Mouse (Mus musculus) lung, embryonic 15.5 days (tissue): ENCODE results near the gene Ankmy1. TPM values are rescaled to one million over a fixed set of nuclear protein-coding genes. Genes with fewer than 3 reads are reported as not detected.

Experiments
- ATAC-seq: fragments of 200-750 bp; cut with Nextera tagmentation; 2 replicates; pipeline ENCODE4 v1.8.0; 2017; ENCODE audit warnings: moderate number of reproducible peaks, borderline replicate concordance; ENCODE audit not compliant: low FRiP score, low TSS enrichment; ENCODE audit errors: extremely low read depth
- H3K27ac ChIP-seq: fragments of 300-500 bp; sonication (generic); 2 replicates; pipeline ENCODE4 v1.5.1; 2015; ENCODE audit warnings: moderate library complexity, mild to moderate bottlenecking, inconsistent platforms
- H3K27me3 ChIP-seq: fragments of 300-500 bp; sonication (generic); 2 replicates; pipeline ENCODE4 v1.6.1; 2015; ENCODE audit warnings: inconsistent platforms
- H3K36me3 ChIP-seq: fragments of 300-500 bp; sonication (generic); 2 replicates; pipeline ENCODE4 v1.6.1; 2015; ENCODE audit warnings: inconsistent platforms
- H3K4me1 ChIP-seq: fragments of 300-500 bp; sonication (generic); 2 replicates; pipeline ENCODE4 v1.6.1; 2015; ENCODE audit warnings: inconsistent platforms
- H3K4me2 ChIP-seq: fragments of 300-500 bp; sonication (generic); 2 replicates; pipeline ENCODE4 v1.6.1; 2015; ENCODE audit warnings: inconsistent platforms, mild to moderate bottlenecking, moderate library complexity
- H3K4me3 ChIP-seq: fragments of 300-500 bp; sonication (generic); 2 replicates; pipeline ENCODE4 v1.5.1; 2015; ENCODE audit warnings: mild to moderate bottlenecking, inconsistent platforms
- H3K9ac ChIP-seq: fragments of 300-500 bp; sonication (generic); 2 replicates; pipeline ENCODE4 v1.6.1; 2015; ENCODE audit warnings: inconsistent platforms
- H3K9me3 ChIP-seq: fragments of 300-500 bp; sonication (generic); 2 replicates; pipeline ENCODE4 v1.6.1; 2016; ENCODE audit warnings: inconsistent platforms
- WGBS: fragments of 180-500 bp; shearing (Covaris S2); methylation state at CpG from one replicate; pipeline ENCODE4 v1.1.7; 2015; 5-methylcytosine and 5-hydroxymethylcytosine counted together
- polyA plus RNA-seq: library from polyadenylated mRNA; unstranded; fragments of >200 nt; fragmentation: Nextera tagmentation; extraction: Ambion mirVana; gene quantifications from 2 replicates; pipeline ENCODE4 v1.2.1, GENCODE M21; 2015

The Ankmy1 gene
- 0.27 and 0.43 TPM in 2 replicates for polyA plus RNA-seq

DNA sequence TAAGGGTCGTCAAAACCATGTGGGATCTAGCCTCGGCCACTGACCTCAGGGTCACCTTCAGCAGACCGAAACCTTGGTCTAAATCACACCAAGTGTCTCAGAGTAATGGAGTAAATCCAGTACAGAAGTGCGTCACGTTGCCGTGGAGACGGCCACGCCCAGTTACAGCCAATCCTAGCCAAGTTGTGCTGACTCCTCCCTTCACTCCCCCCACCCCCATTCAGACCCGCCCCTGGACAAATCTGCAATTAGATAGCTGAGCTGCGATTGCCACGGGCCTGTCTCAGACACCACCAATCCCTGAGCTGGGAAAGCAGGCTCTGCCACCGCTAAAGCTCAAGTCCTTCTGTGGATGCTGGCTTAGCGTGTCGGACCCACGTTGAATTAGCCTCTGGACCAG, at the start of gene Ankmy1:
Gene Ankmy1 (minus strand): TSS at position 121 of the 400 bp plus-strand sequence.
- H3K4me3 ChIP-seq: peak within 1 kb of the TSS; percentile 21
- no peak within 1 kb of the TSS for H3K9ac ChIP-seq
- no peaks in the 10 kb centered on the region for H3K36me3 ChIP-seq
- no peak within 1 kb of the TSS for H3K27ac ChIP-seq
- WGBS: under 1% methylated on average over 15 of the region's 15 CpGs
- H3K4me1 ChIP-seq: peaks cover 18% of the 10 kb centered on the region
- peak within 1 kb of the TSS; percentile 53 for H3K4me2 ChIP-seq
- H3K9me3 ChIP-seq: no peaks in the 10 kb centered on the region
- peaks cover 25% of the 10 kb centered on the region for H3K27me3 ChIP-seq
- peak; percentile 49; the same call in 1 of the 2 replicates for ATAC-seq

DNA sequence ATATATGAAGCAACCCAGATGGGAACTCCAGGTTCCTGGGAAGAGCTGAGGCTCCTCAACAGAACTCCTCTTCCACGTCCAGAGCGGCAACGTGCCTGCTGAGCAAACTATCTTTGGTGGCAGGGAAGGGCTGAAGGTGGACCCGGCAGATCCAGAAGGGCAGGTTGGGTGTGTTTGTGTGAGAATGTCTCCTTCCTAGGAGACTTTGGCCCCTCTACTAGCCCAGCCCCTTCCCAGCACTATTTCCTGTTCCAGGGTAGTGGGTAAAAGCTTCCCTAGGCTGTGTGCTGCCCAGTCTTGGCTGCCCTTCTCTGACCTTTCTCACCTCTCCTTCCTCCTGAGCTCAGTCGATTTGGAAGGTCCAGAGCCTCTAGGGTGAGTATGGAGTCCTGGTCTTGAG, 47.9 kb upstream of the Ankmy1 start, which contains the start of gene Gpr35:
Gene Gpr35 (plus strand): TSS at position 259 of the 400 bp plus-strand sequence.
- Histone ChIP-seq H3K27me3 (no peaks in the 10 kb centered on the region), H3K4me3 (no peak within 1 kb of the TSS), H3K4me1 (no peaks in the 10 kb centered on the region), H3K4me2 (no peak within 1 kb of the TSS), H3K9me3 (no peaks in the 10 kb centered on the region), H3K27ac (no peak within 1 kb of the TSS), H3K36me3 (peaks cover 4% of the 10 kb centered on the region; the same call in 1 of the 2 replicates), H3K9ac (no peak within 1 kb of the TSS)
- ATAC-seq: no peak
- 60% methylated on average over 5 of the region's 5 CpGs for WGBS

DNA sequence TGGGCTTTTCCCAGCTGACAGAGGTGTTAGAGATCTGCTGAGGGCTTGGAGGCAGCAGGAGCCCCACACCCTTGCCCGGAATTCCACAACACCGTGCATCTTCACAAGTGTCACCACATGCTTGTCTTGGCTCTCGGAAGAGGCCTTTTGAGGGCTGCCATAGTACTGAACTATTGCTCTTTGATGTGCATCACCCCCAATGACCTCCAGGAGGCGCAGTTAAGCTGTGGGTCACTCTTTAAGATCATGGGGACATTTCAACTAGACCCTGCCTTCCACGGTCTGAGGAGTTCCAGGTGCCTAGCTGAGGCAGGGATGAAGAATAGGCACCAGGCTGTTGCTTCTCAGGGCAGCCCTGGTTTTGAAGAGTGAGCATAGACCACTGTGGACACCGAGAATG, 46.7 kb upstream of the Ankmy1 start:
- no peak overlapping the region for H3K4me2 ChIP-seq
- no peak for ATAC-seq
- H3K4me3 ChIP-seq: no peak overlapping the region
- WGBS: 40% methylated on average over 6 of the region's 6 CpGs
- no peak overlapping the region for H3K27ac ChIP-seq
- H3K36me3 ChIP-seq: peaks cover 10% of the 10 kb centered on the region; the same call in 1 of the 2 replicates
- no peaks in the 10 kb centered on the region for H3K27me3 ChIP-seq
- no peaks in the 10 kb centered on the region for H3K4me1 ChIP-seq
- H3K9me3 ChIP-seq: no peaks in the 10 kb centered on the region
- H3K9ac ChIP-seq: no peak overlapping the region

- no peaks in the 10 kb centered on the region for H3K9me3 ChIP-seq
- H3K4me3 ChIP-seq: no peak overlapping the region
- no peak for ATAC-seq
- 95% methylated on average over 3 of the region's 3 CpGs for WGBS
- no peak overlapping the region for H3K4me2 ChIP-seq
- H3K36me3 ChIP-seq: peaks cover 21% of the 10 kb centered on the region; the same call in 1 of the 2 replicates
- no peaks in the 10 kb centered on the region for H3K27me3 ChIP-seq
- H3K9ac ChIP-seq: no peak overlapping the region
- H3K4me1 ChIP-seq: no peaks in the 10 kb centered on the region
- no peak overlapping the region for H3K27ac ChIP-seq
These were observed 45.3 kb upstream of the Ankmy1 start for GRCm38 (mm10) chr1:92947966-92948365.

- Histone ChIP-seq H3K4me1 (no peaks in the 10 kb centered on the region), H3K4me2 (no peak overlapping the region), H3K9me3 (no peaks in the 10 kb centered on the region), H3K27me3 (no peaks in the 10 kb centered on the region), H3K4me3 (no peak overlapping the region), H3K36me3 (peaks cover 60% of the 10 kb centered on the region), H3K27ac (no peak overlapping the region), H3K9ac (no peak overlapping the region)
- WGBS: 93% methylated on average over 19 of the region's 19 CpGs
- ATAC-seq: no peak
These were observed 40.7 kb upstream of the Ankmy1 start for GRCm38 (mm10) chr1:92943219-92943989.

DNA sequence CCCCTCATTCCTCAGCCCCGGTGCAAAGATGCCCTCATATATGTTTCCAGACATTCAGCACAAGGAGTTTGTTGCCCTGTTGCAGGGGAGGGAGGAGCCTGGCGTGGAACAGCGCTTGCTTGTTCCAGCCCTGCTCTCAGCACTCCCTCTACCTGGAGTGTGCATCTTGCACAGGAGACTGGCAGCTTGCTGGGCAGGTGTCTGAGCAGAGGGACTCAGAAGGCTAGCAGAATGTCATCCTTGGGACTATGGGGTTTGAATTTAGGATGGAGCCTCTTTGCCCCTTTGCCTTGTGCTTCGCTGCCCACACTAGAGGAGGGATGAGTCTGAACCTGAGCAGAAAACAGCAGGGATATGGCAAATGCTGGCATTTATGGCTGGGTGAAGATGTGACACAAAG, 37.0 kb upstream of the Ankmy1 start:
- Histone ChIP-seq H3K4me2 (no peak overlapping the region), H3K36me3 (peaks cover 53% of the 10 kb centered on the region), H3K27me3 (no peaks in the 10 kb centered on the region), H3K9me3 (no peaks in the 10 kb centered on the region), H3K4me1 (peaks cover 16% of the 10 kb centered on the region), H3K4me3 (no peak overlapping the region), H3K9ac (no peak overlapping the region), H3K27ac (no peak overlapping the region)
- ATAC-seq: no peak
- 92% methylated on average over 4 of the region's 4 CpGs for WGBS

DNA sequence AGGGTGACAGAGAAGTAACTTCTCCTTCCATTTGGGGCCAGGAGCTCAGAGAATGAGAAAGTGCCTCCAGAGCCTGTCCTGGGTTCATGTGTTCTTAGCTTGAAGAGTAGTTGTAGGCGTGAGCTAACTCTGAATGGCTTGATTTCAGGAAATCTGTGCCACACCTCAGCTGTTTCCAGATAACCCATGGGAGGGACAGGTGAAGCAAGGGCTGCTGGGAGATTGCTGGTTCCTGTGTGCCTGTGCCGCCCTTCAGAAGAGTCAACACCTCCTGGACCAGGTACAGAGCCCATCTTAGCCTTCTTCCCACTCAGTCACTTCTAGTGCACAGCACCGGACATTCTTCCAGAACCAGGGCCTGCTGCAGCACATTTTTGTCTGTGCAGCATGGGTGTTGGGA, 35.1 kb upstream of the Ankmy1 start:
- no peak for ATAC-seq
- Histone ChIP-seq H3K27me3 (no peaks in the 10 kb centered on the region), H3K4me2 (no peak overlapping the region), H3K9ac (no peak overlapping the region), H3K36me3 (peaks cover 39% of the 10 kb centered on the region), H3K9me3 (no peaks in the 10 kb centered on the region), H3K4me3 (no peak overlapping the region), H3K4me1 (peaks cover 22% of the 10 kb centered on the region), H3K27ac (no peak overlapping the region)
- WGBS: 89% methylated on average over 3 of the region's 3 CpGs

DNA sequence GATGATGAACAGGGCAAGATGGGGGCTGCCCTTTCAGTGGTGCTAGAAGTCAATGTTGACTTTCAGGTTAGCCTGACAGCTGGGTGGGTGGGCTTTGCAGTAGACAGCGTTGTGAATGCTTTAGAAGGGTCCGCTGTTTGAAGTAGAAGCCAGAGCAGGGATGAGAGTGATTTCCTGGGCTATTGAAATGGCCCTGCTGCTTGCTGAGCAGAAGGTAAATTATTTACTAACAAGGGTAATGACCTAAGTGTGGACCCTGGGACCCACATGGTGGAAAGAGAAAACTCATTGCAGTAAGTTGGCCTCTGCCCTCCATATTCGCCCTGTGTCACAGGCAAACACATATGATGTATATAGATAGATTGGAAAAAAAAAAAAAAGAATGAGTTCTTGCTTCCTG, 33.8 kb upstream of the Ankmy1 start:
- H3K4me2 ChIP-seq: no peak overlapping the region
- H3K27me3 ChIP-seq: no peaks in the 10 kb centered on the region
- peaks cover 22% of the 10 kb centered on the region for H3K4me1 ChIP-seq

DNA sequence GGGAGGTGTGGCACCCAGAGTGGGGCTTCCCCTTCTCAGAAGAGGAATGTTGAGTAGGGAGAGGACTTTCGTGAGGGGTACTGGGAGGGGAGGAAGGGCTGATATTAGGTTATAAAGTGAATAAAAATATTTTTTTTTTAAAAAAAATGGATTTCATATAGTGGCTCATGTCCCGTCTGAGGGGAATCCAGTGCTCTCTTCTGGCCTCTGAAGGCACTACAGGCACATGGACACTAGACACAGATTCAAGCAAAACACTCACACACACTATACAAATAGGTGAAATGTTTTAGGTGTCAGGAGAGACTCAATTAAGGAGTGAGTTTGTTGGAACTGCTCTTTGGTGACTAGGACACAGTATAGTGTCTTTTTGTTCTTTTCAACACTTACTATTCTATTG, 33.3 kb upstream of the Ankmy1 start:
- Histone ChIP-seq H3K27ac (no peak overlapping the region), H3K9ac (no peak overlapping the region), H3K27me3 (no peaks in the 10 kb centered on the region), H3K9me3 (no peaks in the 10 kb centered on the region), H3K4me2 (peak overlapping the region; percentile 87), H3K4me1 (peaks cover 22% of the 10 kb centered on the region), H3K36me3 (peaks cover 24% of the 10 kb centered on the region), H3K4me3 (peak overlapping the region; percentile 78; the same call in 1 of the 2 replicates)
- WGBS: 32% methylated on average over 2 of the region's 2 CpGs
- ATAC-seq: no peak

More for the DNA sequence above, 33.8 kb upstream of the Ankmy1 start:
- H3K9ac ChIP-seq: no peak overlapping the region
- H3K4me3 ChIP-seq: no peak overlapping the region
- WGBS: 60% methylated on average over 3 of the region's 3 CpGs
- no peaks in the 10 kb centered on the region for H3K9me3 ChIP-seq
- no peak for ATAC-seq
- H3K36me3 ChIP-seq: peaks cover 26% of the 10 kb centered on the region
- H3K27ac ChIP-seq: no peak overlapping the region

DNA sequence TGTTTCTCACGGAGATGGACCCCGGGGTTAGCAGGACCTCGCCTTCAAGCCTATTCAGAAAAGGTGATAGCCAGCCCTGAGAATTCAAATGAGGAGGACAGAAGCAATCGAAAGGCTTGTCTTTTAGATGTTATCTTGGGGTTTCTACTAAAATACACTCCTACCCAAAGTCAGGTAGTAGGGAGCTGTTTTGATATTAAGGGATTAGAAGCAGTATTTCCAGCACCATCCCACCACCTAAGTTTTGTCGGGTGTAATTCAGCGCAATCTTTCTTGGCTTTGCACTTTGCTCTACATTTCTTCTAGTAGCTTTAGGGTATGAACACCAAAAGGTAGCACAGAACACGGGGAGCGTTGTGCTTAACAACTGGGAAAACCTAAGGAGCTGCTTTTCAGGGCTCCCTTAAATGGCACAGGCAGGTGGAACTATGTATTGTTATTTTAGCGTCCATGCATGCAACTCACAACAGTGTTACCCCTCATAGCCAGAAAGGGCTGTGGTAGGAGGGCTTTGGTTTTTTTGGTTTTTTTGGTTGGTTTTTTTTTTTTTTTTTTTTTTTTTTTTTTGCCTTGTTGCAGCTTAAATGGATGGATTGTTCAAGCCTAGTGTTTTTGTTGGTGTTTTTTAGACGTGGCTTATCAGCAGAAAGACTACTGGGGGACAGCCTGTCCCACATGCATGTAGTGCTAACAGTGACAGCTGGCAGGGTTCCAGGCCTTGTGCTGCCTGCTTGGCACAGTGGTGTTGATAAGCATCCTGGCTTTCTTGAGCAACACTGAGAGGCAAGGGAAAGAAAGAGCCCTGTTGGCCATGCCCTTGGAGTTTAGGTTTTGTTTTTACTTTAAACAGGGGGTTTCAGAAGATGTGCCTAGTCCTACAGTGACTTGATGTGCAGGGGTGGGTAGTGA, 32.6 kb upstream of the Ankmy1 start:
- Histone ChIP-seq H3K27ac (peak overlapping the region; percentile 97), H3K9ac (peak overlapping the region; percentile 71), H3K4me2 (peak overlapping the region; percentile 87), H3K27me3 (no peaks in the 10 kb centered on the region), H3K36me3 (peaks cover 20% of the 10 kb centered on the region), H3K4me3 (peak overlapping the region; percentile 78), H3K9me3 (no peaks in the 10 kb centered on the region), H3K4me1 (peaks cover 22% of the 10 kb centered on the region)
- WGBS: 13% methylated on average over 10 of the region's 10 CpGs
- ATAC-seq: no peak

- ATAC-seq: peak; percentile 99
- WGBS: under 1% methylated on average over 45 of the region's 45 CpGs
- peaks cover 22% of the 10 kb centered on the region for H3K4me1 ChIP-seq
These were observed 31.6 kb upstream of the Ankmy1 start, which contains the start of gene Capn10 for GRCm38 (mm10) chr1:92934182-92934827. Gene Capn10, plus strand, starts transcription at chr1:92934376.

More at GRCm38 (mm10) chr1:92934182-92934827, 31.6 kb upstream of the Ankmy1 start, which contains the start of gene Capn10:
- H3K27ac ChIP-seq: peak within 1 kb of the TSS; percentile 97
- peak within 1 kb of the TSS; percentile 78 for H3K4me3 ChIP-seq
- no peaks in the 10 kb centered on the region for H3K9me3 ChIP-seq
- peaks cover 10% of the 10 kb centered on the region for H3K36me3 ChIP-seq
- peak within 1 kb of the TSS; percentile 71 for H3K9ac ChIP-seq
- no peaks in the 10 kb centered on the region for H3K27me3 ChIP-seq
- peak within 1 kb of the TSS; percentile 87 for H3K4me2 ChIP-seq
